Mouse (Mus musculus): ENCODE measurements around the gene Tanc2.

- TF ChIP-seq CTCF (IDR thresholded peaks at IDR 0.05; ENCODE audit: control insufficient read depth, insufficient read depth, insufficient replicate concordance, low read depth, low read length) (no peak), POLR2A (IDR thresholded peaks at IDR 0.05; ENCODE audit: control insufficient read depth, low read depth, low read length) (no peak)
Measured at GRCm38 (mm10) chr11:105941973-105942372, 352.2 kb downstream of the Tanc2 start.
